Mouse (Mus musculus) midbrain, embryonic 14.5 days (tissue): ENCODE measurements around the gene Pls1. TPM values are rescaled to one million over a fixed set of nuclear protein-coding genes. Genes with fewer than 3 reads are reported as not detected.
A peak's percentile ranks its signal among the peaks of the same experiment; 100 is the strongest.

ENCODE experiments used
- ATAC-seq: fragments of 200-750 bp; cut with Nextera tagmentation; 2 replicates; pipeline ENCODE4 v1.8.0; 2017; ENCODE audit warnings: moderate number of reproducible peaks, moderate library complexity; ENCODE audit not compliant: low FRiP score, low TSS enrichment
- DNase-seq: peaks from one replicate; pipeline ENCODE4 v3.0.0-alpha.2; 2015
- H3K27ac ChIP-seq: fragments of 300-500 bp; sonication (generic); replicated peaks from 2 replicates; pipeline ENCODE4 v1.5.1; 2014; ENCODE audit warnings: mild to moderate bottlenecking, low read depth, low read length, moderate library complexity
- H3K27me3 ChIP-seq: fragments of 300-500 bp; sonication (generic); 2 replicates; pipeline ENCODE4 v1.6.1; 2014; ENCODE audit warnings: low read length, control low read depth, mixed read lengths; ENCODE audit not compliant: control insufficient read depth, insufficient read depth
- H3K36me3 ChIP-seq: fragments of 300-500 bp; sonication (generic); 2 replicates; pipeline ENCODE4 v1.6.1; 2014; ENCODE audit warnings: low read length, control low read depth; ENCODE audit not compliant: control insufficient read depth, insufficient read depth
- H3K4me1 ChIP-seq: fragments of 300-500 bp; sonication (generic); 2 replicates; pipeline ENCODE4 v1.6.1; 2014; ENCODE audit warnings: mild to moderate bottlenecking, antibody characterized with exemption, low read length, control low read depth; ENCODE audit not compliant: control insufficient read depth, insufficient read depth
- H3K4me2 ChIP-seq: fragments of 300-500 bp; sonication (generic); 2 replicates; pipeline ENCODE4 v1.6.1; 2014; ENCODE audit warnings: mild to moderate bottlenecking, low read length, moderate library complexity
- H3K4me3 ChIP-seq: fragments of 300-500 bp; sonication (generic); replicated peaks from 2 replicates; pipeline ENCODE4 v1.5.1; 2014; ENCODE audit warnings: low read depth, low read length
- H3K9ac ChIP-seq: fragments of 300-500 bp; sonication (generic); replicated peaks from 2 replicates; pipeline ENCODE4 v1.6.1; 2014; ENCODE audit warnings: mild to moderate bottlenecking, low read length, moderate library complexity
- H3K9me3 ChIP-seq: fragments of 300-500 bp; sonication (generic); 2 replicates; pipeline ENCODE4 v1.6.1; 2016; ENCODE audit warnings: low read length, control low read depth, mixed read lengths; ENCODE audit not compliant: control insufficient read depth
- WGBS: fragments of 180-500 bp; shearing (Covaris S2); extraction: QIAGEN DNeasy Blood & Tissue Kit; methylation state at CpG from one replicate; pipeline ENCODE4 v1.1.7; 2014; 5-methylcytosine and 5-hydroxymethylcytosine counted together
- polyA plus RNA-seq: library from polyadenylated mRNA; unstranded; fragments of >200 nt; fragmentation: Nextera tagmentation; extraction: Ambion mirVana; gene quantifications from 2 replicates; pipeline ENCODE4 v1.2.1, GENCODE M21; 2014

The Pls1 gene
- polyA plus RNA-seq, 1 experiment from 2014 or later: 3.3 TPM

DNA sequence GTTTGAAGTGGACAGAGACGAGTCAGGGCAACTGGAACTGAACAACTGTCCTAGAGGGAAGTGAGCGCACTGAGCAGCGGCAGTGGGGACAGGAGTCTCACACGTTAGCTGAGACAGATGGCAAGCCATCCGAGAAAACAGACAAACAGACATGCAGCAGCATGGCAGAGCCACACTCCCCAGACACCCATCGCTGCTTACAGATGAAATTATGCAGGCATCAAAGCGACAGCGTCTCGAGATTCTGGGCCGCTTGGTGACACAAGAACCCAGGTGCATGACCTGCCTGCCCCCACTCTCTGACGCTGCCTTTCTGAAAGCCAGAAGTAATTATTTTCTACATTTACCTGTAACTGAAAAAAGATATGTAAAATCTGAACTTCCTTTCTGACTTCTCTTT is 6.6 kb upstream of the Pls1 start:
- no peak overlapping the region for H3K27ac ChIP-seq
- no peak overlapping the region for H3K4me2 ChIP-seq
- H3K4me3 ChIP-seq: no peak overlapping the region
- no peak overlapping the region for H3K9ac ChIP-seq
- DNase-seq: no peak
- H3K4me1 ChIP-seq: no peaks in the 10 kb centered on the region
- no peak for ATAC-seq
- H3K27me3 ChIP-seq: no peaks in the 10 kb centered on the region
- no peaks in the 10 kb centered on the region for H3K36me3 ChIP-seq
- H3K9me3 ChIP-seq: no peaks in the 10 kb centered on the region
- 71% methylated on average over 11 of the region's 11 CpGs for WGBS

DNA sequence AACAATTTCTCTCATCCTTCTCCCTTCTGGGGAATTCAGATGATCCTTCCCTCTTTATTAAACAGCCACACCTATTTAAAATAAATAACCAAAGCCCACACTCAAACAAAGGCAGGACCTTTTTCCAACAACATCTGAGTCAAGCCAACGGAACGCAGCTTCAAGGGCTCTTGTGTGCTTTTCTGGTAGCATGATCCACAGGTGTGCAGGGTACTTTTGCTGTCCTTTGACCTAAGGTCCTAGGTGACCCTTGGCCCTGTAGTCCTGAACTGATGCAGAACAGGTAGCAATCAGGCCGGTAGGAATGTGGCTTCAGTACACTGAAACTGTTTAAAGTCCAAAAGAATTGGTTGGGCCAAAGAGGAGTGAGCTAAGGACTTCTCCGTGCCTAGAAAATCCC is 600 bp upstream of the Pls1 start:
- no peak overlapping the region; the same call in 1 of the 2 replicates for H3K9ac ChIP-seq
- ATAC-seq (no peak), DNase-seq (no peak)
- H3K36me3 ChIP-seq: no peaks in the 10 kb centered on the region
- no peak overlapping the region for H3K27ac ChIP-seq
- H3K4me2 ChIP-seq: peak overlapping the region; percentile 89
- peak overlapping the region; percentile 61; the same call in 1 of the 2 replicates for H3K4me3 ChIP-seq
- no peaks in the 10 kb centered on the region; the same call in 1 of the 2 replicates for H3K9me3 ChIP-seq
- 76% methylated on average over 4 of the region's 4 CpGs for WGBS
- peaks cover 13% of the 10 kb centered on the region; the same call in 1 of the 2 replicates for H3K27me3 ChIP-seq
- 0 out of 2 replicates have a peak, but pooled peaks cover 3% of the 10 kb centered on the region for H3K4me1 ChIP-seq

DNA sequence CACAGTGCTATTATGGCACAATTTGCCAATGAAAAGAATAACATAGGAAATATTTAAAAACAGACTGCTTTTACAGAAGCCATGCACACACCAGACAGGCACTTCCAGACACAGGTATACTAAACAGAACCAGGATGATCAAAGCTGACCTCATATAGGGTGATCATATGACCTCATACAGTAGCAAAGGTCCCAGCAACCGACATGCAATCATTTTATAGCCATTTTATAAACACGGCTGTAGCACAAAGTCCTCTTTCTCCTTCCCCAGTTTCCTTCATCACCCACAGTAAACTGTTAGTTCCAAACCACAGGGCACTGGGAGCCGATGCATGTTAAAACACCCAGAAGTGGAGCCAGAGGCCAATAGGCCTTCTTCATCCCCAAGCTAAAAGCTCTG is 5.7 kb downstream of the Pls1 start:
- H3K4me1 ChIP-seq: no peaks in the 10 kb centered on the region
- 94% methylated on average over 3 of the region's 3 CpGs for WGBS
- H3K36me3 ChIP-seq: no peaks in the 10 kb centered on the region
- no peak for ATAC-seq
- no peak overlapping the region for H3K27ac ChIP-seq
- no peak for DNase-seq
- H3K27me3 ChIP-seq: peaks cover 9% of the 10 kb centered on the region; the same call in 1 of the 2 replicates
- H3K4me3 ChIP-seq: no peak overlapping the region
- H3K9me3 ChIP-seq: no peaks in the 10 kb centered on the region; the same call in 1 of the 2 replicates
- H3K4me2 ChIP-seq: no peak overlapping the region
- H3K9ac ChIP-seq: no peak overlapping the region

DNA sequence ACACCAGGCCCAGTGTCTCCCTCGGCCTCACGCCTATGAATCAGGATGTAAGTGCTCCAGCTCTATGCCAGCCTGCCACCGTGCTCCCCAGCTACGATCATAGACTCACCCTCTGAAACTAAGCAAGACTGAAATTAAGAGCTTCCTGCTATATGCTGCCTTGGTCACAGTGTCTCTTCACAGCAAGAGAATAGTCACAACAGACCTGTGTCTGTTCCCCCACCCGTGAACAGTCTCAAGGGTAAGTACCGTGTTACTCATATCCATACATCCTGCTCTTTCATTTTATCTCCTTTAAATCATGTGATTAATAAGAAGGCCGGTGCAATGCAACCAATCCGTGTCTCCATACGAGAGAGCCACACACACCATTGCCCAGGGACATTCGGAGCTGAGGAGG is 9.4 kb downstream of the Pls1 start:
- Histone ChIP-seq H3K9ac (no peak overlapping the region), H3K27ac (no peak overlapping the region), H3K9me3 (no peaks in the 10 kb centered on the region), H3K27me3 (no peaks in the 10 kb centered on the region), H3K4me1 (no peaks in the 10 kb centered on the region), H3K4me2 (no peak overlapping the region), H3K4me3 (no peak overlapping the region), H3K36me3 (no peaks in the 10 kb centered on the region)
- ATAC-seq (no peak), DNase-seq (no peak)
- WGBS: 95% methylated on average over 10 of the region's 10 CpGs

DNA sequence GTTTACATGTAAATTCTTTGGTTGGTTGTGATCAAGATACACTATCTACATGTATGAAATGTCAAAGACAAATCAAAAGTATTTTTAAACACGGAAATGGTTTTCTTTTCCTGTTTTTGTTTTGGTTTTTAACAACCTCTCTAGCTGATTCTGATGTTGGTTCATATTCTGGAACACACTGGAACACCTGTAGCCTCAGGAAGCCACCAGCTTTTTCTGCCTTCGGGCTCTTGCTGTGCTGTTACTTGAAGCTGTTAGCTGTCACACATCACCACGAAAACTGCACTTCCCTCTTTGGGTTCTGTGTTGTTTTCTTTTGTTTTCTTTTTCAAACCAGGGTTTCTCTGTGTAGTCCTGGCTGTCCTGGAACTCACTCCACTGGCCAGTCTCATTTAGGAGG is 10.3 kb downstream of the Pls1 start:
- H3K4me3 ChIP-seq: no peak overlapping the region
- no peaks in the 10 kb centered on the region for H3K36me3 ChIP-seq
- no peaks in the 10 kb centered on the region for H3K27me3 ChIP-seq
- H3K4me2 ChIP-seq: no peak overlapping the region
- no peaks in the 10 kb centered on the region for H3K9me3 ChIP-seq
- no peak overlapping the region for H3K9ac ChIP-seq
- WGBS: 77% methylated on average over 3 of the region's 3 CpGs
- no peak overlapping the region for H3K27ac ChIP-seq
- DNase-seq (no peak), ATAC-seq (no peak)
- H3K4me1 ChIP-seq: no peaks in the 10 kb centered on the region

DNA sequence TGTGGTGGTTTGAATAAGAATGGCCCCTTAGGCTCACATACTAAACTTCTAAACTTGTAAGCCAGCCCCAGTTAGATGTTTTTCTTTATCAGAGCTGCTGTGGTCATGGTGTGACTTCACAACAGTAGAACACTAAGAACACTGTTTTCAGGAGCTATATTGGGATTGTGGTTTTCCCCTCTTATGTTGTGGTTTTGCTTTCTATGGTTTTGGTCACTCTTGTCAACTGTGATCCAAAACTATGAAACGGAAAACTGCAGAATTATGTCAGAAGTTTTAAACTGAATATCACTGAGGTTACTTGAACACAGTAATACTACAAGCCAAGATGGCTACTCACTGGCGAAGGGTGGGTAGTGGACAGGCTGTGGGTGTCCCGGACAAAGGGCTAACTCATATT is 12.4 kb downstream of the Pls1 start:
- H3K27me3 ChIP-seq: no peaks in the 10 kb centered on the region
- 96% methylated on average over 3 of the region's 3 CpGs for WGBS
- no peak for ATAC-seq

DNA sequence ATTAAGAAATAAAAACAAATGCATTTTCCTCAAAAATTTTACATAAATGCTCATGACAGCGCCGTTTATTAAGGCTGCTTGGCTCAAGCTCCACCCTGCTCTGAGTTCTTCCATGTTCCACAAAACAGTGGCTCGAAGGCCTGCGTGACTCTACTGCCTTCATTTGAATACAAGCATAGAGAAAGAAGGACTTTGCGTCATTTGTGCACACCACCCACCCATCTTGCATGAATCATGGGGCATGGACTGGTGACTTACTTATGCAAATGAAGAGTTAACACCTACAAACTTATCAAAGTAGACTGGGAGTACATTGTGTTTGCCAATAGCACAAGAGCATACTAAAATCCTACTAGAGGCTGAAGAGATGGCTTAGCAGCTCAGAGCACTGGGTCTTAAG is 17.5 kb downstream of the Pls1 start:
- no peaks in the 10 kb centered on the region for H3K36me3 ChIP-seq
- WGBS: 93% methylated on average over 5 of the region's 5 CpGs

More for the DNA sequence above, 12.4 kb downstream of the Pls1 start:
- no peaks in the 10 kb centered on the region for H3K4me1 ChIP-seq
- H3K9me3 ChIP-seq: no peaks in the 10 kb centered on the region
- H3K4me3 ChIP-seq: no peak overlapping the region
- no peak overlapping the region for H3K9ac ChIP-seq
- no peaks in the 10 kb centered on the region for H3K36me3 ChIP-seq
- no peak for DNase-seq
- H3K27ac ChIP-seq: no peak overlapping the region
- no peak overlapping the region for H3K4me2 ChIP-seq

DNA sequence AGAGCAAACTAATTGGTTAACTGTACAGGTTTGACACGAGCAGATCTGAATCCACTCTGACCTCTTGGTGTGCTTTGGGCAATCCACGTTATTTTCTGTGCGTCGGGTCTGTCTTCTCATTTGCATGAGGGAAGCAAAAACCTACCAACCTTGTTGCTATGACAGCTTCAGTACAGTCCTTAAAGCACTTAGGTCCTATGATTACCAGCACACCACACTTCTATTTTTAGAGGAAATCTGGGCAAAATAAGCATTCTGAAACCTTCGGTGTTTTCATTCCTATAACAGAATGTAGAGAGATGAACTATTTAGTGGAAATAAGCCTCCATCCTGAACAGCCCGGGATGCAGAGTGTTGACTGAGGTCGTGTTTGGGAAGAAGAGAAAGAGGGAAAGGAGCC is 22.6 kb downstream of the Pls1 start:
- Histone ChIP-seq H3K4me2 (no peak overlapping the region), H3K9ac (no peak overlapping the region), H3K4me1 (no peaks in the 10 kb centered on the region), H3K9me3 (no peaks in the 10 kb centered on the region), H3K27me3 (no peaks in the 10 kb centered on the region), H3K4me3 (no peak overlapping the region), H3K27ac (no peak overlapping the region), H3K36me3 (no peaks in the 10 kb centered on the region)
- WGBS: 83% methylated on average over 7 of the region's 7 CpGs
- DNase-seq: no peak
- no peak for ATAC-seq

More for the DNA sequence above, 17.5 kb downstream of the Pls1 start:
- H3K9me3 ChIP-seq: no peaks in the 10 kb centered on the region
- no peak overlapping the region for H3K4me3 ChIP-seq
- H3K27me3 ChIP-seq: no peaks in the 10 kb centered on the region
- no peaks in the 10 kb centered on the region for H3K4me1 ChIP-seq
- DNase-seq: no peak
- no peak for ATAC-seq
- no peak overlapping the region for H3K9ac ChIP-seq
- no peak overlapping the region for H3K4me2 ChIP-seq
- H3K27ac ChIP-seq: no peak overlapping the region

DNA sequence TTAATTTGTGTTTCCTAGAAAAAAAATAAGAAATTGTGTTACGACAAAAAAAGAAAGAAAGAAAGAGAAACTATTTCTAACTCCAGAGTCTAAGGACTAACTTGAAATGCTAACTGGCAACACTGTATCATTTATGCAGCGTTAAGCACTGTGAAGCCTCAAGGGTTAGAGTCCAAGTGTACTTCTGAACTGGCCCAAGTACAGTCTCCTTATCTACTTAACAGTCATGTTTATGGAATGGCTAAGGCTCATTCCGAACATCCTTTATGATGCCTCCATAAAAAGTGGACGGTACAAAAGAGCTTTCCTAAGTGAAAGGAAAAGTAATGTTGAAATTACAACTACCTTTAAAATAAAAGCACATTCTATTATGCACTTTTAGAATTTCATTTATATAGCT is 29.4 kb downstream of the Pls1 start:
- H3K4me1 ChIP-seq: no peaks in the 10 kb centered on the region
- 91% methylated on average over 4 of the region's 4 CpGs for WGBS
- ATAC-seq: no peak

More for the DNA sequence above, 29.4 kb downstream of the Pls1 start:
- H3K9me3 ChIP-seq: no peaks in the 10 kb centered on the region
- H3K4me3 ChIP-seq: no peak overlapping the region
- H3K27me3 ChIP-seq: no peaks in the 10 kb centered on the region
- DNase-seq: no peak
- H3K4me2 ChIP-seq: no peak overlapping the region
- no peak overlapping the region for H3K27ac ChIP-seq
- no peaks in the 10 kb centered on the region for H3K36me3 ChIP-seq
- H3K9ac ChIP-seq: no peak overlapping the region
